Mouse (Mus musculus): Measurements from ENCODE around the gene Pcnx.

- no peak for TF ChIP-seq POLR2A (IDR thresholded peaks at IDR 0.05; ENCODE audit: insufficient read depth, low read depth, low read length)
- TF ChIP-seq CTCF (IDR thresholded peaks at IDR 0.05; ENCODE audit: insufficient read depth, low read depth, low read length) = no peak
These were observed 68.6 kb downstream of the Pcnx start for GRCm38 (mm10) chr12:81928382-81928770.
